Mouse (Mus musculus) lung, embryonic 16.5 days (tissue): Measurements from ENCODE around the gene Ric1. TPM values are rescaled to one million over a fixed set of nuclear protein-coding genes. Genes with fewer than 3 reads are reported as not detected.

Source experiments
- ATAC-seq: fragments of 200-750 bp; cut with Nextera tagmentation; 2 replicates; pipeline ENCODE4 v1.8.0; 2017; ENCODE audit warnings: low read depth, mild to moderate bottlenecking, moderate library complexity
- H3K27ac ChIP-seq: fragments of 300-500 bp; sonication (generic); 2 replicates; pipeline ENCODE4 v1.5.1; 2014; ENCODE audit warnings: mild to moderate bottlenecking, control low read depth, low read length
- H3K27me3 ChIP-seq: fragments of 300-500 bp; sonication (generic); 2 replicates; pipeline ENCODE4 v1.6.1; 2014; ENCODE audit warnings: low read depth, low read length, mixed read lengths; ENCODE audit not compliant: control insufficient read depth, insufficient read depth
- H3K36me3 ChIP-seq: fragments of 300-500 bp; sonication (generic); 2 replicates; pipeline ENCODE4 v1.6.1; 2014; ENCODE audit warnings: low read length; ENCODE audit not compliant: control insufficient read depth, insufficient read depth
- H3K4me1 ChIP-seq: fragments of 300-500 bp; sonication (generic); replicated peaks from 2 replicates; pipeline ENCODE4 v1.6.1; 2014; ENCODE audit warnings: low read length, mixed read lengths; ENCODE audit not compliant: control insufficient read depth, insufficient read depth
- H3K4me2 ChIP-seq: fragments of 300-500 bp; sonication (generic); 2 replicates; pipeline ENCODE4 v1.6.1; 2014; ENCODE audit warnings: low read depth, low read length, control low read depth
- H3K4me3 ChIP-seq: fragments of 300-500 bp; sonication (generic); 2 replicates; pipeline ENCODE4 v1.5.1; 2014; ENCODE audit warnings: mild to moderate bottlenecking, low read length, control low read depth
- H3K9ac ChIP-seq: fragments of 300-500 bp; sonication (generic); 2 replicates; pipeline ENCODE4 v1.6.1; 2014; ENCODE audit warnings: low read length, control low read depth
- H3K9me3 ChIP-seq: fragments of 300-500 bp; sonication (generic); 2 replicates; pipeline ENCODE4 v1.6.1; 2016; ENCODE audit warnings: low read length; ENCODE audit not compliant: control insufficient read depth
- WGBS: fragments of 180-500 bp; shearing (Covaris S2); extraction: QIAGEN DNeasy Blood & Tissue Kit; methylation state at CpG from one replicate; pipeline ENCODE4 v1.1.7; 2014; 5-methylcytosine and 5-hydroxymethylcytosine counted together
- polyA plus RNA-seq: library from polyadenylated mRNA; unstranded; fragments of >200 nt; fragmentation: Nextera tagmentation; extraction: Ambion mirVana; gene quantifications from 2 replicates; pipeline ENCODE4 v1.2.1, GENCODE M21; 2015

Gene Ric1
- polyA plus RNA-seq, 1 experiment from 2014 or later = 13.5 TPM

DNA sequence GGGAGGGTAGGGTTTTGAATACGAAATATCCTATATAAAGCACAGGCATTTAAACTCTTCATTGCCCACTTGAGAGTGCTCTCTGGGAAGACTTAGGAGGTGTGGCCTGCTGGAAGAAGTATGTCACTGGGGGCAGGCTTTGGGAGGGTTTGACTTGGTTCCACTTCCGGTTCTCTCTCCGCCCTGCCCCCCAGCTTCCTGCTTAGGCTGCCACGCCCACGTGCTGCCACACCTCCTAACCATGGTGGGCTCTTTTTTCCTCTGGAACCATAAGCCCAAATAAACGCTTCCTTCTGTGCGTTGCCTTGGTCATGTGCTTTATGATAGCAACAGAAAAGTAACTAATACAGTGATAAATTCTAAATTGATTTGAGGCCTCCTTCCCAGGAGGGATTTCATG, 16.5 kb upstream of the Ric1 start:
- no peak overlapping the region for H3K9ac ChIP-seq
- H3K4me2 ChIP-seq = no peak overlapping the region
- no peaks in the 10 kb centered on the region for H3K4me1 ChIP-seq
- H3K9me3 ChIP-seq = no peaks in the 10 kb centered on the region; the same call in 1 of the 2 replicates
- no peak for ATAC-seq
- H3K27ac ChIP-seq = no peak overlapping the region
- H3K4me3 ChIP-seq = no peak overlapping the region
- whole genome bisulfite sequencing = 73% methylated on average over 7 of the region's 7 CpGs
- H3K27me3 ChIP-seq = no peaks in the 10 kb centered on the region
- H3K36me3 ChIP-seq = no peaks in the 10 kb centered on the region

DNA sequence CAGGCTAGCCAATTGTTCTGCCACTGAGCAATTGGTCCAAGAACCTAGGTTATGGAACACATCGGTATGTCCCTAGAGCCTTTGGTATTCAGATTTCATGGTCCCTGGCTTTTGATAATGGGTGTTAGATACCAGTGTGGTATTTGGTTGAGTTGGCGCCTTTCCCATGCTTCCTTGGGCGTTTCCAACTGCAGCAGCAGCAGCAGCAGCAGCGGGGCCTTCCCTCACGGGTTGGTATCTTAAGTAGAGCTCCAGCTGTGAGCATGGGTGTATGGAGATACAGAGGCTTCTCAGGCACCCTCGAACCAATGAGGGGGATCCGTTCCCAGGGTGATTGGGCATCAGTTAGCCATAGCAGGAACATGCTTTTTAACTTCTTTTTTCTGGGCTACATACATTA, 13.9 kb upstream of the Ric1 start:
- no peak for ATAC-seq
- Histone ChIP-seq H3K27me3 (no peaks in the 10 kb centered on the region), H3K4me3 (no peak overlapping the region), H3K4me2 (no peak overlapping the region), H3K4me1 (no peaks in the 10 kb centered on the region), H3K9ac (no peak overlapping the region), H3K27ac (no peak overlapping the region), H3K36me3 (no peaks in the 10 kb centered on the region), H3K9me3 (no peaks in the 10 kb centered on the region; the same call in 1 of the 2 replicates)
- WGBS = 68% methylated on average over 7 of the region's 7 CpGs

DNA sequence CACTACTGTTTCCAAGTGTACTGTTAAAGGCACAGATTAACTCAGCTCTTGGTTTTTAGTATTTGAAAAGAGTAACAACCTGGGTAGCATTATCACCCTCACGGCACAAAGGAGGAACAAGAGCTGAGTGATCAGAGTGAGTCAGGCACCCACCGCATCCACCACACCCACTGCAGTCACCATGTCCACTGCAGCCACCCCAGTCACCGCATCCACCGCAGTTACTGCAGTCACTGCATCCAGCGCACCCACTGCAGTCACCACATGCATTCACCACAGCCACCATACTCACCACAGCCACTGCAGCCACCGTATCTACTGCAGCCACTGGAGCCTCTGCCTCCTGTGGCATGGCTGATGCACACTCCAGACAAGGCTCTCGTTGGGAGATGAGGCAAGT, 12.2 kb upstream of the Ric1 start:
- H3K36me3 ChIP-seq = no peaks in the 10 kb centered on the region
- no peak overlapping the region for H3K4me3 ChIP-seq
- no peak overlapping the region for H3K9ac ChIP-seq
- no peak overlapping the region for H3K4me2 ChIP-seq
- H3K9me3 ChIP-seq = no peaks in the 10 kb centered on the region; the same call in 1 of the 2 replicates
- H3K27ac ChIP-seq = no peak overlapping the region
- no peak for ATAC-seq
- H3K27me3 ChIP-seq = no peaks in the 10 kb centered on the region
- H3K4me1 ChIP-seq = no peaks in the 10 kb centered on the region
- WGBS = 84% methylated on average over 7 of the region's 7 CpGs

DNA sequence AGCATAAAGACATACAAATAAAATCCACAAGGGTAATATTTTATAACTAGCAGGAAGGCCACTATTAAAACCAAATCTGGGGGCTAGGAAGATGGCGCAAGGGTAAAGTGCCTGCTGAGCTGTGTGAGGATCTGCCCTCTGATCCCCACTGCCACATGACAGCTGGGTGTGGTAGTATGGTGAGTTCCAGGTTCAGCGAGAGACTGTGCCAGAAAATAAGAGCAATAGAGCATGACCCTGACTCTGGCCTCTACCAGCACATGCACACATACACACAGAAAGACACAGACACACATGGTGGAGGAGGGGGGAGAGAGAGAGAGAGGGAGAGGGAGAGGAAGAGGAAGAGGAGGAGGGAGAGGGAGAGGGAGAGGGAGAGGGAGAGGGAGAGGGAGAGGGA, 10.3 kb upstream of the Ric1 start:
- Histone ChIP-seq H3K4me3 (no peak overlapping the region), H3K36me3 (no peaks in the 10 kb centered on the region; the same call in 1 of the 2 replicates), H3K9me3 (no peaks in the 10 kb centered on the region; the same call in 1 of the 2 replicates), H3K9ac (no peak overlapping the region), H3K4me2 (no peak overlapping the region), H3K27me3 (no peaks in the 10 kb centered on the region), H3K4me1 (no peaks in the 10 kb centered on the region), H3K27ac (no peak overlapping the region)
- no peak for ATAC-seq
- WGBS = 79% methylated on average over 2 of the region's 2 CpGs

DNA sequence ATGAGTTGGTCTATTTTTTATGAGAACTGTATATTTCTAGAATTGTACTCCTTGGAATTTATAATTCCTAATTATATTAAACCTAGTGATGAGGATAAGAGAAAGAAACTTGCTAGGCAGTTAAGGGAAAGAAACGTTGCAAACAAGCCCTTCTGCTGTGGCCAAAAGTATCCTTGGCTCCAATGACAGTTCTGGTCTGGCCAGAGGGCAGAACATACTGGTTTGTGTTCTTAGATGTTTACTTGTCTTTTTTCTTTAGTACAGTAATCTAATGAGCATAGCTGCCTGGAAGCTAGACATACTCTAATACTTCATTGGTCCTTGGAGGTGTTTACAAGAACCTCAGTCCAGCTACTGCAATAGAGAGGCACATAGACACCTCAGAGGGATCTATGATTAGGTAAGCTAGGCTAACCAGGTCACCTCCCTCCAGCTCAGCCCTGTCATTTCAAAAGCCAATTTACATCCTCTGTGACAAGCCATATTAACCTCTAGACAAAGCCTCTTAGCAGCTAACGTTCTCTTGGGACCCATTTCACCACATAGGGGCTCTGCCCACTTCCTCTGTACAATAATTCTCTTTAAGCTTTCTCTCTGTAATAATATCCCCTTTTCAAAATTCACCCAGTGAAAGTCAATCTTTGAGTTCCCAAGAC, 8.8 kb upstream of the Ric1 start:
- Histone ChIP-seq H3K9ac (no peak overlapping the region), H3K4me1 (no peaks in the 10 kb centered on the region), H3K4me2 (no peak overlapping the region), H3K9me3 (no peaks in the 10 kb centered on the region; the same call in 1 of the 2 replicates), H3K27me3 (no peaks in the 10 kb centered on the region), H3K4me3 (no peak overlapping the region), H3K36me3 (no peaks in the 10 kb centered on the region; the same call in 1 of the 2 replicates), H3K27ac (no peak overlapping the region)
- WGBS = 44% methylated on average over 2 of the region's 2 CpGs
- ATAC-seq = no peak

DNA sequence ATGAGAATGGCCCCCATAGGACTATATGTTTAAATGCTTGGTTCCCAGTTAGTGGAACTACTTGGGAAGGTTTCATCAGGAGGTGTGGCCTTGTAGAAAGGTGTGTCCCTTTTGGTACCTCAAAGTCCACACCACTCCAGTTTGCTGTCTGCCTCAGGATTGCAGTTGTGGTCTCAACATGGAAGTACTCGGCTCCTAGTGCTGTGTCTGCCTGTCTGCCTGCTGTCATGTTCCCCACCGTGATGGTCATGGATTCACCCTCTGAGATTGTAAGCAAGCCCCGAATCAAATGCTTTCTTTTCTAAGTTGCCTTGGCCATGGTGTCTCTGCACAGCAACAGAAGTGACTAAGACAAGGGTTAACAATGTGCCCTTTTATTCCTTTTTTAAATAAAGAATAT, 8.0 kb upstream of the Ric1 start:
- ATAC-seq = no peak

DNA sequence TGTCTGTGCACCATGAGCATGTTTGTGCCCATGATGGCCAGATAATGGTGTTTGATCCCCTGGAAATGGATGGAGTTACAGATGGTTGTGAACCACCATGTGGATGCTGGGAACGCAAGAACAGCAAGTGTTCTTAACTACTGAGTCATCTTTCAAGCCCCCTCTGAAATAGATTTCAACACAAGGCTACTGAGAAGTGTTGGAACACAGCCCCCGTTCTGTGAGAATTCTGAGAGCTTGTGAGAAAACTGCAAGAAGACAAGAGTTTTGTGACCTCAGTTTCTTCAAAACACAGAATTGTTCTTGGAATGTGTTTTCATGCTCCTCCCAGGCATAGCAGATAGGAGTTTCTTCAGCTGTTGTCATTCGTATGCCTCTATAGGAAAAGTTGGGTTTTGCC, 6.7 kb upstream of the Ric1 start:
- H3K9me3 ChIP-seq = no peaks in the 10 kb centered on the region; the same call in 1 of the 2 replicates
- no peaks in the 10 kb centered on the region; the same call in 1 of the 2 replicates for H3K36me3 ChIP-seq
- no peak overlapping the region for H3K27ac ChIP-seq
- no peaks in the 10 kb centered on the region for H3K4me1 ChIP-seq
- WGBS = 93% methylated on average over 3 of the region's 3 CpGs
- H3K4me3 ChIP-seq = no peak overlapping the region
- ATAC-seq = no peak
- H3K27me3 ChIP-seq = no peaks in the 10 kb centered on the region
- H3K9ac ChIP-seq = no peak overlapping the region
- no peak overlapping the region for H3K4me2 ChIP-seq

More for the DNA sequence above, 8.0 kb upstream of the Ric1 start:
- Histone ChIP-seq H3K4me1 (no peaks in the 10 kb centered on the region), H3K36me3 (no peaks in the 10 kb centered on the region; the same call in 1 of the 2 replicates), H3K9me3 (no peaks in the 10 kb centered on the region; the same call in 1 of the 2 replicates), H3K27ac (no peak overlapping the region), H3K27me3 (no peaks in the 10 kb centered on the region), H3K9ac (no peak overlapping the region), H3K4me3 (no peak overlapping the region), H3K4me2 (no peak overlapping the region)
- WGBS = 91% methylated on average over 3 of the region's 3 CpGs

DNA sequence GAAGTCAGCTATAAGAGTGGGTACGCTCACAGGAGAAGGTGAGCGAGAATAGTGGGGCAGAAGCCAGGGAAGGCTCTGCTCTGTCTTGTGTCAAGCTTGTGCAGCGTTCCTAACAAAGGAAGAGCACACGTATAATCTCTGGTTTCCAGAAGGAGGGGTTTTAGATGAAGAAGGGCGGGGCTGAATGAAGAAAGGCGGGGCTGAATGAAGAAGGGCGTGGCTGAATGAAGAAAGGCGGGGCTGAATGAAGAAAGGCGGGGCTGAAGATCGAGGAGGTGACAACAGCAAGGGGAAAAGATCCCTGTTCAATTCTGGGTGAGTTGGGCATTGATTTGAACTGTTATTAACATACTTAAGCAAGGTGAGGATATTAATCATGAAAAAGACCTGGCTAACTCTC, 6.1 kb upstream of the Ric1 start:
- 73% methylated on average over 10 of the region's 10 CpGs for WGBS

DNA sequence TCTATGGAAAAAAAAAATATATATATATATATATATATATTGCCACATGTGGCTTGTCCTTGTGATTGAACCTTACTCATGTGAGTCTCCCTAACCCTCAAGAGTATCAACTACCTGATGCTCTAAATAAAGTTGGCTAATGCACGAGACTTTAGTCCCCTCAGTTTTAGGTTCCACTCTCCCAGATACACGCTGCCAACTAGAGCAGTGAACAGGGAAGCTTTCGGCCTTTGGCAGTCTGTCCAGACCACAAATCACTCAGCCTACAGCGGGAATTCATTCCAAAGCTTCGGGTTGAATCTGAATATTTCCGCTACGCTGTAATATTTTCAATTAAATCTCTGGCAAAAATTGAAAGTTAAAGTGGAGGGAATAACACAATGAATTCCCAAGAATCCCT, 3.7 kb upstream of the Ric1 start:
- Histone ChIP-seq H3K9ac (no peak overlapping the region), H3K4me2 (no peak overlapping the region), H3K27ac (no peak overlapping the region), H3K27me3 (no peaks in the 10 kb centered on the region), H3K36me3 (no peaks in the 10 kb centered on the region; the same call in 1 of the 2 replicates), H3K4me1 (peaks cover 9% of the 10 kb centered on the region), H3K4me3 (no peak overlapping the region), H3K9me3 (no peaks in the 10 kb centered on the region; the same call in 1 of the 2 replicates)
- 83% methylated on average over 7 of the region's 7 CpGs for WGBS
- ATAC-seq = no peak

More for the DNA sequence above, 6.1 kb upstream of the Ric1 start:
- Histone ChIP-seq H3K9ac (no peak overlapping the region), H3K4me3 (no peak overlapping the region), H3K27me3 (no peaks in the 10 kb centered on the region), H3K4me1 (peaks cover 5% of the 10 kb centered on the region), H3K27ac (no peak overlapping the region), H3K4me2 (no peak overlapping the region), H3K9me3 (no peaks in the 10 kb centered on the region; the same call in 1 of the 2 replicates), H3K36me3 (no peaks in the 10 kb centered on the region; the same call in 1 of the 2 replicates)
- ATAC-seq = no peak
